Mouse (Mus musculus) C2C12 (cell line): ENCODE results near the gene Chrna3.

Experiments
- CTCF ChIP-seq: IDR thresholded peaks from one replicate; pipeline ENCODE4 v1.5.1; 2011; ENCODE audit not compliant: control insufficient read depth, insufficient read depth, insufficient read length
- MYOG ChIP-seq: IDR thresholded peaks from one replicate; pipeline ENCODE4 v1.6.1; 2011; ENCODE audit not compliant: control insufficient read depth, insufficient read length; ENCODE audit errors: extremely low read depth

- TF ChIP-seq CTCF (no peak), MYOG (no peak)
These were observed 13.6 kb upstream of the Chrna3 start for GRCm38 (mm10) chr9:55039983-55040382.
